Mouse (Mus musculus): ENCODE measurements around the gene Alx1. TPM values are rescaled to one million over a fixed set of nuclear protein-coding genes. Genes with fewer than 3 reads are reported as not detected.

Alx1 gene
- not detected in 2 replicates for polyA plus RNA-seq (2012; rRNA removed; ENCODE audit: low replicate concordance)

GRCm38 (mm10) chr10:103029730-103030490 lies at the start of gene Alx1:
TSS of gene Alx1 (minus strand) at chr10:103030215.

Other genes starting within 250 kb of the Alx1 start
- gene Lrriq1, start 206.1 kb upstream of the Alx1 start, polyA plus RNA-seq (2012; rRNA removed; ENCODE audit: low replicate concordance): not detected in 2 replicates

Data from duodenum, adult 2 months (tissue).